Mouse (Mus musculus): ENCODE results near the gene Dap. TPM values are rescaled to one million over a fixed set of nuclear protein-coding genes. Genes with fewer than 3 reads are reported as not detected.

The Dap gene
- total RNA-seq, 2 experiments from 2014 or later: 7.5 to 8.5 TPM

GRCm38 (mm10) chr15:31261094-31261493, 37.0 kb downstream of the Dap start:
- DNase-seq (ENCODE audit: low spot score in 2 of 2): no peak

DNA sequence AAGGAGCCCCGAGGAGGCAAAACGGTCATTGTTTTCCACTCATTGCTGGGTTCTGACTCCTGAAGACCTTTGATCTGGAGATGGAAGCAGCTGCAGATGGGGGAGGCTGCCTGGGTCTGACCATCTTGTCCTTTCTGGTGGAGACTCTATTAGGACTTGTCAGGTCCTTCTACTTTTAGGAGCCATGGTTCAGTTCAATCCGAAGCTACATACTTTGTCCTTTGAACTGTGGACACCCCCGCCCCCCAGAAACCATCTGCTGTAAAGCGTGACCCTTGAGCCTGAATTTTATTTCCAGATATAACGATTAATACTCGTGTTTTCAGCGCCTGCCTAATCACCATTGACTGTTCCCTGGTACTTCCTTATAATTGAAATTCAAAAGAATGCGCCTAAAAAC, 38.2 kb downstream of the Dap start:
- DNase-seq (ENCODE audit: low spot score in 2 of 2): no peak

DNA sequence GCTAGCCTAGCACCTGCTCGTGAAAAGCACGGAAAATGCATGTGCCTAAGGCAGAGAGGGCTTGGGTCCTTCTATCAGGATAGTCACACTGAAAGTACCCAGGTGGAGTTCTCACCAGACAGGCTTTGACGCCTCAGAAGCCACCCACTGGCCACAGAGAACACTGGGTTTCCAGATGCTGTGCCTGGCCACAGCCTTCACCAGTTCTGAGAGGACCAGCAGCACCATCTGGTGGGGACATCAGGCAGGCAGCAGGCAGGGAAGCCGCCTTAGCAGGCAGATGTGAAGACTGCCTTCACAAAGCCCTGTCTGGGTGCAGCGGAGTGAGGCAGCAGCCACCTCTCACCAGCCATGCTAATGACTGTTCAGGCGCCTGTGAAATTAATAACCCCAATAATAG, 40.7 kb downstream of the Dap start:
- peak; percentile 80 to 91 for DNase-seq (ENCODE audit: low spot score in 2 of 2)

- DNase-seq (ENCODE audit: low spot score in 2 of 2): no peak
Observed at GRCm38 (mm10) chr15:31265404-31265803, 41.3 kb downstream of the Dap start.

DNA sequence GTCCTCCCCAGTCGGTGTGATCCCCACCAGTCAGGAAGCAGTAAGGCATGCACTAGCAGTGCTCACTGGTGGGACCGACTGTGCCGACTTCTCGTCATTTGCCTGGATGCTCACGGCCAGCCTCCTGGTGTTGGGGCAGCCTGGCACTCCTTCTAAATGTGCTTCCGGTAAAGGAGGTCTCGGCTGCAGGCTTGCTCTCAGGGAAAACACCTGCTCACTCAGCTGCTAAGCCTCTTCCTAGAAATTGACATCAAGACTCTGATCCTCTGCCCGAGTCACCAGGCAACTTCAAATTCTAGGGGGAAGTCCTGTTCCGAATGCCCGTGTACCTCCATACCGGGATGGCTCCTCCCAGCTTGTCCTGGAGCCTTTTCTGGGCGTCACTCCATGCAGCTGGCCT, 41.7 kb downstream of the Dap start:
- DNase-seq (ENCODE audit: low spot score in 2 of 2): no peak

- no peak for DNase-seq (ENCODE audit: low spot score in 2 of 2)
Observed at GRCm38 (mm10) chr15:31268148-31268547, 44.0 kb downstream of the Dap start.

GRCm38 (mm10) chr15:31269558-31269957, 45.4 kb downstream of the Dap start:
- no peak for DNase-seq (ENCODE audit: low spot score in 2 of 2)

- no peak for DNase-seq (ENCODE audit: low spot score in 2 of 2)
Observed at GRCm38 (mm10) chr15:31272695-31273094, 48.6 kb downstream of the Dap start.

DNA sequence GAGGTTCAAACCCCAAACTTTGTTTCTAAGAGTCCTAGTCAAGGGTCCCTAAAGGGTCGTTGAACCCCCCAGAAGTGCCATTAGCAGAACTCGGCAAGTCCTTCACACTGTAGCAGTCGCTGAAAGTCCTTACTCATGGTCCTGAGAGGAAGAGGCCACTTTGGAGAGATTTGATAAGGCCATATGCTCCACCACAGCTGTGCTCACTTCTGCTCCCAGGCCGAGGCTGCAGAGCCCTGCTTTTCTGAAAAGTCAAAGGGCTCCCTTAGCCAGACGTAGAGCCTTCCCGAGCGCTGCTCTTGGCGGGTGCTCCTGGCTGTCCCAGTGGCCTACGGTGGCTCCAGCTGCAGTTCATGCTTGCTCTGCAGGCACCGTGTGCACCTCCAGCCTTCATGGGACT, 49.4 kb downstream of the Dap start:
- no peak for DNase-seq (ENCODE audit: low spot score in 2 of 2)

DNA sequence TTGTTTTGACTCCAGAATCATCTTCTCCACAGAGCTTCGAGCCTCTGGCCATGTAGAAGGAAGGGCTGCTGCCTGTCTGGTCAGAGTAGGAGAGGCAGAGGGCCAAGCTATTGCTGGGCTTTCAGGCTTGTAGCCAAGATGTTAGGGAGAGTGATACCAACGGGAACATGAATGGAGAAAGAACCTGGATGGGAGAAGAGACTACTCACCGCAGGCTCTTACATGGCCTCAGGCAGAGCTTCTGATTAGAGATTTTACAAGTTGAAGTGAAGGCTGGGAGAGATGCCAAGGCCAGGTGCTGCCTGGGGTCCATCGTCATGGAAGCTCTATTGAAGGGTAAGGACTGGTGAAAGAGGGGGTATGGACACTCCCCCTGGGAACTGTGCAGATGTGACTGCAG, 54.0 kb downstream of the Dap start:
- DNase-seq (ENCODE audit: low spot score in 2 of 2): no peak

- DNase-seq (ENCODE audit: low spot score in 2 of 2): no peak
Observed at GRCm38 (mm10) chr15:31279120-31279519, 55.0 kb downstream of the Dap start.

DNA sequence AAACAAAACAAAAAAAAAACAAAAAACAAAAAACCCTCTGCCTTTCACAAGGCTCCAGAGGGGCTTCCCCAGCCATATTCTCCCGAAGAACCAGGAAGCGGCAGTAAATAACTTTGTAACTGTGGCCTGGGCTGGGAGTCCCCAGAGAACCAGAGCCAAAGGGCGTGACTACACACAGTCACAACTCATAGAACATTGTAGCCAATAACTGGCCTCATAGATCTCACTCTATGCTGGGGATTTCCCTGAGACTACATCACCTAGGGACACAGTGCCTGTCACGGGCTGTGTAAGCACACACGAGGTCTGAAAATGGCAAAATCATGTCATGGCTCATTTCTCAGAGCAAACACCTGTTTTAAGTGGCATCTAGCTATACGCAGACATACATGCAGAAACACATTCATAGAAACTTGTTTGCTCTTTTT, 55.5 kb downstream of the Dap start:
- no peak for DNase-seq (ENCODE audit: low spot score in 2 of 2)

GRCm38 (mm10) chr15:31280059-31280458, 55.9 kb downstream of the Dap start:
- DNase-seq (ENCODE audit: low spot score in 2 of 2): no peak

DNA sequence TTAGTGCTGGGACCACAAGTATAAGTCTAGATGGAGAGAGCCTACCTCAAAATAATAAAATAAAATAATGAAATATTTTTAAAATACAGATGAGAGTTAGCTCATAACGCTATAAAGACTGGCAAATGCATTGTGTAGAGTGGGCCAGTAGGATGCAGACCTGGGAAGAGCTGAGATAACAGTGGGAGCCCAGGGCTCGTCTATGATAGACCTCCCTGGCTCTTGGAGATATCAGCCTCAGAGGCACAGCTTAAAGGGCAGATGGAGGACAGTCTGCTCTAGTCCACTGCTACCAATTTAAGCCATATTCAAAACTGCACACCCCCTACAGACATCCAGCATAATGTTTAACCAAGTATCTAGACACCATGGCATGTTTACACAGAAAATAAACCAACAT, 56.6 kb downstream of the Dap start:
- DNase-seq (ENCODE audit: low spot score in 2 of 2): no peak

GRCm38 (mm10) chr15:31281830-31282229, 57.7 kb downstream of the Dap start:
- no peak for DNase-seq (ENCODE audit: low spot score in 2 of 2)

DNA sequence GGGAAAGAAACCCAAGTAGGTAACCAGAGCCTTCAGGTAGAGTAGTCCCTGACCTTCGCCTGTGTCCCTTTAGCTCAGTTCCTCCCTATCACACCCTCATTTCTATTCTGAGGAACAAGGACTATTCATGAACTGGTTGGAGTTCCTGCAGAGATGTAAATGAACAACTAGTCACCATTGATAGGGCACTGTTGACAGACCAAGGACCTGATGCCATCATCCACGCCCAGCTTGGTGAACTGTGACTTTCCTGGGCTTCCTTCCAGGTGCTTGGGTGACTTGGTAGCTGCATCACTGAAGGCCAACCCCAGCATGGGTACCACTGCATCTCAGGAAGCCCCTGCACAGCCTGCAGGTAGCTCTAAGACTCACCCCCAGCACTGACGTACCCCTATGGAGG, 58.2 kb downstream of the Dap start:
- DNase-seq (ENCODE audit: low spot score in 2 of 2): no peak

DNA sequence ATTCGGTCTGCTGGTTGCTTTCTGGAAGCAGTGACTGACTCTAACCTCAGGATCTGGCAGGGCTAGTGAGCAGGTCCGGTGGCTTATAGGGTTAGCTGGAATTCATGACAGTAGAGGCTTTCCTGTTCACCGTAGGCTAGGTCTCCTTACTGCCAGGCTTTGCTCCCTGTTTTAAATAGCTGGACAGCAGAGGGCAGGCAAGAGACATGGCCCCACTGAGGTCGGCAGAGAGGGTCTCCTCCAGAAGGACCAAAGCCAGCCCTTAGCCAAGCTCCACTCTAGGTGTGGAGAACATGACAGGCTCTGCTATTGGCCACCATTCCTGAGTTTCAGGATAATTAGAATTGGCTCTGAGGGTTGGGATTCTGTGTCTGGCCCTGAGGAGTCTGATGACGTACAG, 60.0 kb downstream of the Dap start:
- no peak for DNase-seq (ENCODE audit: low spot score in 2 of 2)

DNA sequence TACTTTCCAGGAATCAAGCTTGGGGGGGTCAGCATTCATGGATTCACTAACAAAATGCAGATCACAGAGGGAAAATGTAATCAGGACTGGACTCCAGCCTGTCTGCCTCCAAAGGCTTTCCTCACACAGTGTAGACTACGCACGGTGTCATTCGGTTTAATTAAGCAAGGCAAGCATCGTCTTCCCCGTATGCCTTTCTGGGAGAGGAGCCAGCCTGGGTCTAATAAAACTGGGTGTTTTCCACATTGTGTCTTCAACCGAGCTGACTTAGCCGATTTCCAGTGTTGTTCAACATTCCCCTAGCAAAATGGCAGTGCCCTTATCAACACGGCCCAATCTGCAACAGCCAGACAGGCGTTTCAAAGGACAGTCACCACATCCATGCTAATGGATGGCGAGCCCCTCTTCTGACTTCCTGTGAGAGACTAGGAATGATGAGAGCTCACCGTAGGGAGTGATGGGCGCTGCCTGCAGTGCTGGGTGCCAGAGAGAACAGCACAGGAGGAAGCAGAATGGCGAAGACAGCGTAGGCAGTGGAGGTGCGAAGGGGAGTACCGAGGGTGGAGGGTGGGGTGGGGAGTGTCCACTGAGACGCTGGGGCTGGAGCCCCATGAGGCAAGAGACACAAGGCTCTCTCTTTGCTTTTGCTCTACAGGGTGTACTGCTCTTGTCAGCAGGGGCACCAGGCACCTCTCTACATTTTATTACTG, 61.0 kb downstream of the Dap start:
- peak; percentile 62 to 78 for DNase-seq (ENCODE audit: low spot score in 2 of 2)

DNA sequence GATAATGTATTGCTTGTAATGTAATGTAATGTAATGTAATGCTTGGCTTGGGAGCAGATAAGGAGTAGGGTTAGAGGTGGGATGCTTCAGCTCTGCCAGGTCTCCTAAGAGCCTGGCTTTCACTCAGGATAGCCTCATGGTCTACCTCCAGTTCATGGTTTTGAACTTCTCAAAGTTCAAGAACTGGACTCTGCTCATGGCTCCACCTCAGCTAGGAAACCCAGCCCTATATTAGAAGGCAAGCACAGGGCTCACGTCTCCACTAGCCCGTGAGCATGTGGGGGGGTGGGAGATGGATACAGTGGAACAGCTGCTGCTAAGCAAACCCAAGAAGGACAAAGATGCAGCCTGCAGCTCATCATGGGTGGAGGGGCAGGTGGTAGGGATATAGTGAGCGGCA, 61.6 kb downstream of the Dap start:
- no peak for DNase-seq (ENCODE audit: low spot score in 2 of 2)

DNA sequence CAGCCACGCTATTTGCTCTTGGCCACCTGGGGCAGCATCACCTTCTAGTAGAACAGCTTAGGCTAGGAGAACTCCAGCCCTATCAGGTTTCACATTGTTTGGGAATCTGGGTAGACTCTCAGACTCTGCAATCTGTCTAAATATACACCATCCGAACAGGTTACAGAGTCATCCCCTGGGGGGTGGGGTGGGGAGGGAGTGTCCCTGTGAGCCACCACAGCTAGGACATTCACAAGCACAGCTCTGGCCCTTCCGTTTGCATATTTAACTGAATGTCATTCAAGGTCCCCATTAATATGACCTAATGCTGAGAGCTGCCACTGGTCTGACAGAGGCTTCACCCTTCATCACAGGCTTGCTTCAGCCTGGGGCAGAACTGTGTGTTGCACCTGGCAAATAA, 68.5 kb downstream of the Dap start:
- no peak for DNase-seq (ENCODE audit: low spot score in 2 of 2)

DNA sequence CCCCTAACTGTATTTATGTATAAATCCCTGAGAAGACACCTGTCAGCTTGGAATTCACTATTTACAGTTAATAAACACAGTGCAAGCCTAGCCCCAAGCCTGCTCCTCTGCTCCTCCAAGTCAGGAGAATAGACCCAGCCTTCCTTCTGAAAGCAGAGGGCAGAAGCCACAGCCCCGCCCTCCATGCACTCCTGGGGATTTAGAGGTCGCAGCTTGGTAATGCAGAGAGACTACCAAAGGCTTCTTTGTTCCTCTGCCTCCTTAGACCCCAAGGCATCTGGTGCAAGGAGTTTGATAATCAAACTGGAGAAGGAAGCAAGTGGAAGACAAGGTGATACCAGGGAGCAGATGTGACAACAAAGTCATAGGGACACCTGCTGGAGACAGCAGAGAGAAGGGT, 70.2 kb downstream of the Dap start:
- DNase-seq (ENCODE audit: low spot score in 2 of 2): no peak

DNA sequence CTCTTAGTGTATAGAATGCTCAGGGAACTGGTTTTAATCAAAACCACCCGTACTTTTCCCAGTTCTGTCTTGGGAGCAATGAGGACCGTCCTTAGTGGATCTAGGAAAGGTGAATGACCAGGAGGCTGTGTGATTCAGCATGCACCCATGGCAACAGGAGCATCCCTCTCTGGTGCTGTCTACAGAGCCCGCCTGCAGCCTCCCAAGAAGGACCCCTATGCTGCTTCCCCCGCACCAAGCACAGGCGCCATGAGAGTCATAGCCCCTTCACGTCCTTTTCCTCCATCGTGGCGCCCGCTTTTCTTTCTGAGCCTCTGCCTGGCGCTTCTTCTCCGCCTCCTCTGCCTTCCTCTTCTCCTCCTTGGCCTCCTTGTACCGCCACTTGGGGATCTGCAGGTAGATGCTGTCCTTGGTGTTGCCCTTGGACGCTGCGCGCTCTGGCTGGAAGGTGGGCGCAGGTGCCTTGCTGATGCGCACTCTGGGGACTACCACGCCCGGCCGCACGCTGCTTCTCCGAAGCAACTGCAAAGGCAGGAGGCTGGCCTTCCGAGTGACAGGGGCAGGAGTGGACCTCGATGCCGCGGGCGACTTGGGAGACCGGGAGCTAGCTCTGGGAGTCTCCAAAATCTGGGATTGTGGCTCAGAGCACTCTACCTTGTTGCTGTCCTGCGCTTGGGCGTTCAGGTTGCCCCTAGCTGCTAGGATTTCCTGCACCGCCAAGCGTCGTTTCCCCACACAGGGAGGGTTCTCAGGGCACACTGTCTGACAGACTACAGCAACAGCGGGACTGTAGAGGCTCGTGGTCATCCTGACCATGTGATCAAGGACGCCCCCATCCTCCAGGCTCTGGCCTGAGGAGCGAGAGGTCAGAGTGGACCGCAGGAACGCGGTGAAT, 73.0 kb downstream of the Dap start:
- no peak for DNase-seq (ENCODE audit: low spot score in 2 of 2)

GRCm38 (mm10) chr15:31297777-31298137, 73.6 kb downstream of the Dap start:
- DNase-seq (ENCODE audit: low spot score in 2 of 2): no peak

All from layer of hippocampus, adult 18-20 months (tissue).